Mouse (Mus musculus) thymus, adult 2 months (tissue): ENCODE results near the gene Cul7.

ENCODE experiments used
- CTCF ChIP-seq: fragments of 200-500 bp; IDR thresholded peaks from 2 replicates; pipeline ENCODE4 v1.5.1; 2012; ENCODE audit warnings: mild to moderate bottlenecking, control low read depth, low read length, moderate library complexity, borderline replicate concordance; ENCODE audit not compliant: control insufficient read depth, poor library complexity, insufficient read depth; ENCODE audit errors: extremely low read depth
- POLR2A ChIP-seq: fragments of 200-500 bp; IDR thresholded peaks from 2 replicates; pipeline ENCODE4 v1.6.1; 2012; ENCODE audit warnings: mild to moderate bottlenecking, low read length, control low read depth, moderate library complexity; ENCODE audit not compliant: control insufficient read depth, poor library complexity, insufficient read depth; ENCODE audit errors: extremely low read depth

DNA sequence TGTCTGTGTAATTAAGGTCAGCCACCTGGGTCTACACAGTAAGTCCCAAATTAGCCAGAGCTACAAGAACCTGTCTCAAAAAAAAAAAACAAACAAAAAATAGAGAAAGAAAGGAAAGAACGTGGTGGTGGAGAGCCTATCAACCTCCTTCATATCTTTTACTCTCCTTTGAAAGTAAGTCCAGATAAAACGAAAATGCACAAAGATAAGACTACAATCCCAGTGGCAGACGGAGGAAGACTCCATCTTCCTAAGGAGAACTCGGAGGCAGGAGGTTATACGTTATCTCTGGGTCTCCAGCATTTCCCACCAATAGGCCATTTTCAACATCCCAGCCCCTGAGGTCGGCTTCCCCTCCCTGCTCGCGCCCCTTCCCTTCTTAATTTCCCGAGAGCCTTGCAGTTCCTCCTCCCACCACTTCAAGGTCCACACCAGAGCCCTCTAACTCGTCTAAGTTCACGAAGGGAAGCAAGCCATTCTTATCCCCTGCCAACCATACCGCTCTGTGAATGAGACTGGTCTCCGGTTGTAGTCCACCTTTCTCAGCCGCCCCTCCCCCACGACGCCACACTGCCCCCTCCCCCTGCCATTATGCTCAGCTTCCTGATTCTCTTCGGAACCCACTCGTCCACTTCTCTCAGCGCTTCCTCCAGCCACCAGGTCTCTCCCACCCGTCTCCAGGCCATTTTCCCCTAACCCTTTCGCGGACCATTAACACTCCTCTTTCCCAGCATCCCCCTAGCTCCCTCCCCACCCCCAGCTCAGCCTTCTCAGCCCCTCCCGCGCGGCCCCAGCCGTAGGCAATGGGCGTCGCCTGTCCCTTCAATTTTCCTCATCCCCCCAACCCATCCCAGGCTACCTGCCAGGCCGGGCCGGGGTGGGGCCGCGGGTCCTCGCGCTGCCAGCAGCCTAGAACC is 30.0 kb downstream of the Cul7 start:
- TF ChIP-seq CTCF = no peak
- no peak for TF ChIP-seq POLR2A
